Mouse (Mus musculus) thymus, adult 2 months (tissue): ENCODE results near the gene Gm21866. TPM values are rescaled to one million over a fixed set of nuclear protein-coding genes. Genes with fewer than 3 reads are reported as not detected.
"Not testable (repeated sequence)": the region's sequence is repeated elsewhere in the genome, so short reads cannot be mapped to it uniquely, and the experiment has no call there.

Experiments
- DNase-seq: peaks from one replicate; pipeline ENCODE4 v3.0.0; 2021
- H3K27ac ChIP-seq: fragments of 200-500 bp; 2 replicates; pipeline ENCODE4 v1.5.1; 2012; ENCODE audit warnings: low read length, control low read depth; ENCODE audit not compliant: control insufficient read depth, insufficient read depth
- H3K27me3 ChIP-seq: fragments of 200-500 bp; 2 replicates; pipeline ENCODE4 v1.6.1; 2012; ENCODE audit warnings: mild to moderate bottlenecking, low read length, moderate library complexity, mixed read lengths; ENCODE audit not compliant: control insufficient read depth, insufficient read depth
- H3K36me3 ChIP-seq: fragments of 200-500 bp; 2 replicates; pipeline ENCODE4 v1.6.1; 2012; ENCODE audit warnings: mild to moderate bottlenecking, low read length, moderate library complexity; ENCODE audit not compliant: control insufficient read depth, insufficient read depth
- H3K4me1 ChIP-seq: fragments of 200-500 bp; replicated peaks from 2 replicates; pipeline ENCODE4 v1.6.1; 2012; ENCODE audit warnings: low read length; ENCODE audit not compliant: control insufficient read depth, insufficient read depth
- H3K4me3 ChIP-seq: fragments of 200-500 bp; 2 replicates; pipeline ENCODE4 v1.5.1; 2012; ENCODE audit warnings: mild to moderate bottlenecking, low read length, control low read depth, moderate library complexity; ENCODE audit not compliant: control insufficient read depth, insufficient read depth
- WGBS: fragments of 180-500 bp; shearing (Covaris S2); methylation state at CpG from one replicate; pipeline ENCODE4 v1.1.7; 2018; 5-methylcytosine and 5-hydroxymethylcytosine counted together
- polyA plus RNA-seq: library from polyadenylated mRNA; depleted of rRNA; stranded (reverse); fragments of >200 nt; gene quantifications from 2 replicates; pipeline ENCODE4 v1.2.3, GENCODE M21; 2012; rRNA removed

Gm21866 gene
- polyA plus RNA-seq = not detected in 2 replicates

DNA sequence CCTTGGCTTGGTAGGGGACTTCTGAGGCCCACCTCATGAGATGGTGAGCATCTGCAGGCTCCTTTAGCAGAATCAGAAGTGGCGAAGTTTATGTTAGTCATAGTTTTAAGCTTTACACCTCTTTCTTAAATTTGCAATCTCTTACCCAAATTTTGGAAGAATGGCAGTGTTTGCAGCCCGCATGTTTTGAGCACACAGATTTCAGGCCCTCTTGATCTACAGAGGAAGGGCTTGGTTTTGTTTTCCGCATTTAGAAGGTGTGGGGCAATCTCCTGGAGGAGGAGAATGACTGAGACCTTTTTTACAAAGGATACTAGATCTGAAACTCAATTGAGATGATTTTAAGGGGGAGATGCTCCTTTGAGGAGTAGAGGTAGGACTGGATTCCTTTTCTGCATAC lies at the start of gene Gm21866:
Gm21866 (minus strand) TSS at position 101 of the 400 bp plus-strand sequence.
- H3K27ac ChIP-seq, DNase-seq, H3K4me3 ChIP-seq, H3K27me3 ChIP-seq, H3K36me3 ChIP-seq, H3K4me1 ChIP-seq: not testable (repeated sequence)
- 79% methylated on average over 2 of the region's 3 CpGs for WGBS

DNA sequence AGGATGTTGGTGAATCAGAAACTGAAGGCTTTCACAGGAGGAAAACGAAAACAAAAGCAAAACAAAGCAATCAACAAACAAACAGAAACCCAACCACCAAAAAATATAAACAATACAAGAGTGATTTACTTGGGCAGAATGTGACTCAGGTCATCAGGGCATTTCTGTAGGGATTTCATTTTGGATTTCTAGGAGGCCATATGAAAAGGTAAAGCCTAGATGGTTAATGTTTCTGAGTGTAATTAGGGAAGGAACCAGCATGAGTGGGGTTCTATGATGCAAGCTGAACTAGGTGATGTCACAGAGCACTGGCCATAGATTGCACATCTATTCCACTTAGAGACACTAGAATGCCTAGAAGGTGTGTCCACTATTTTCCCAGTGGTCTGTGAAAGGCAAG lies 28.3 kb upstream of the Gm21866 start, which contains the start of gene Gm20773:
Gm20773 (plus strand) TSS at position 301 of the 400 bp plus-strand sequence.
- no CpG with 5 or more reads among the region's 1 CpGs for WGBS
- DNase-seq, H3K27ac ChIP-seq, H3K4me3 ChIP-seq, H3K36me3 ChIP-seq, H3K27me3 ChIP-seq, H3K4me1 ChIP-seq: not testable (repeated sequence)

Other genes with a start within 250 kb of the Gm21866 start
- not detected in 2 replicates for gene Gm21828, start 241.7 kb downstream of the Gm21866 start, polyA plus RNA-seq
- gene Gm21440, start 213.2 kb downstream of the Gm21866 start, polyA plus RNA-seq = not detected in 2 replicates
- not detected in 2 replicates for gene Gm21454, start 213.1 kb downstream of the Gm21866 start, polyA plus RNA-seq
- not detected in 2 replicates for gene Gm21725, start 116.5 kb downstream of the Gm21866 start, polyA plus RNA-seq
- gene Gm20773, start 28.4 kb upstream of the Gm21866 start, polyA plus RNA-seq = not detected in 2 replicates